Mouse (Mus musculus): ENCODE measurements at regions not wholly inside any gene's neighbourhood (a gene's known extent, or its start where the extent isn't known, plus 50 kb on each side); places are given as distances from the start of the nearest gene placed in this dataset.

DNA sequence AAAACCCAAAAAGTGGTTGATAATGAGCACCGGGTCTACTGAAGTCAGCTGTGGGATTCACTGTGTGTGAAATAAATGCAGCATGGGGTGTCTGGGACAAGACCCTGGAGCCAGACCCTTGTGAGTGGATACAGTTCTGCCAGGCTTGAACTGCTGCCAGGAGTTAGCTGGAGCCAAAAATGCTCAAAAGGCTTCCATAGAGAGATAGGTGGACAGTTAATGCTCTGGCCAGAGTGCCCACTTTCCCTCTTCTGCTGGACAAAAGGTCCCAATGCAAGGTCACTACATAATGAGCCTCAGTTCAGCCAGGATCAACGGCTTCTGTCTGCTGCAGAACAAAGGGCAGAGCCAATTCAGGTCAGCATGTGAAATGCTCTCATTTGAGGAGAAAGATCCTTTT is 73.2 kb upstream of the Ercc6l2 start:
- H3K27ac ChIP-seq (ENCODE audit: insufficient read depth, low read length) = no peak overlapping the region
- no peak for TF ChIP-seq CTCF (IDR thresholded peaks at IDR 0.05; ENCODE audit: borderline replicate concordance, insufficient read depth, low read length)
- TF ChIP-seq POLR2A (IDR thresholded peaks at IDR 0.05; ENCODE audit: low read depth, low read length) = no peak
- H3K4me1 ChIP-seq (ENCODE audit: control insufficient read depth, insufficient read depth, low read length) = peaks cover 4% of the 10 kb centered on the region
- H3K4me3 ChIP-seq (ENCODE audit: insufficient read depth, low read length) = no peak overlapping the region

DNA sequence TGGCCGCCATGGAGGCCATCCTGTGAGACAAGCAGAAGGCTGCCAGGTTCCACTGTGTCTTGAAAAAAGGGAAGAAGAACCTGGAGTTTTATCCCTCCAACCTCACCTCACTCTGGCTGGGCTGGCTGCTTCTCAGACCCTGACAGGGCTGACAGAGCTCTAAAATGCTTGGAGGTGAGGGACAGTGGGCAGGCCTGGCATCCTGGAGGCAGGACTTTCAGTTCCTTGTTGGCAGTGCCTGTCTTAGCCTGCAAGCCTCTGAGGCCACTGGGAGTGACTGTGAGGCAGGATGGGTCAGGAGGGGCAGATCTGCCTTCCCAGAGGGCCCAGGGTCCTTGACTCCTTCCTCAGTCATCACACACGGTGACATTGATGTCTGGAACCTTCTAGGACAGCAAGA is 66.3 kb upstream of the Ercc6l2 start:
- H3K4me1 ChIP-seq (ENCODE audit: control insufficient read depth, insufficient read depth, low read length) = peaks cover 10% of the 10 kb centered on the region
- H3K27ac ChIP-seq (ENCODE audit: insufficient read depth, low read length) = peak overlapping the region; percentile 34; the same call in 1 of the 2 replicates
- TF ChIP-seq POLR2A (IDR thresholded peaks at IDR 0.05; ENCODE audit: low read depth, low read length) (no peak), CTCF (IDR thresholded peaks at IDR 0.05; ENCODE audit: borderline replicate concordance, insufficient read depth, low read length) (no peak)
- no peak overlapping the region for H3K4me3 ChIP-seq (ENCODE audit: insufficient read depth, low read length)

- TF ChIP-seq POLR2A (IDR thresholded peaks at IDR 0.05; ENCODE audit: low read depth, low read length) (no peak), CTCF (IDR thresholded peaks at IDR 0.05; ENCODE audit: borderline replicate concordance, insufficient read depth, low read length) (no peak)
- H3K27ac ChIP-seq (ENCODE audit: insufficient read depth, low read length) = peak overlapping the region; percentile 99
- H3K4me1 ChIP-seq (ENCODE audit: control insufficient read depth, insufficient read depth, low read length) = peaks cover 10% of the 10 kb centered on the region
- H3K4me3 ChIP-seq (ENCODE audit: insufficient read depth, low read length) = no peak overlapping the region
Measured at GRCm38 (mm10) chr13:63749997-63750396, 65.0 kb upstream of the Ercc6l2 start.

GRCm38 (mm10) chr13:63751196-63751595 is 63.8 kb upstream of the Ercc6l2 start:
- Histone ChIP-seq H3K4me3 (ENCODE audit: insufficient read depth, low read length) (no peak overlapping the region), H3K4me1 (ENCODE audit: control insufficient read depth, insufficient read depth, low read length) (peaks cover 10% of the 10 kb centered on the region), H3K27ac (ENCODE audit: insufficient read depth, low read length) (no peak overlapping the region)
- TF ChIP-seq POLR2A (IDR thresholded peaks at IDR 0.05; ENCODE audit: low read depth, low read length) (no peak), CTCF (IDR thresholded peaks at IDR 0.05; ENCODE audit: borderline replicate concordance, insufficient read depth, low read length) (no peak)

DNA sequence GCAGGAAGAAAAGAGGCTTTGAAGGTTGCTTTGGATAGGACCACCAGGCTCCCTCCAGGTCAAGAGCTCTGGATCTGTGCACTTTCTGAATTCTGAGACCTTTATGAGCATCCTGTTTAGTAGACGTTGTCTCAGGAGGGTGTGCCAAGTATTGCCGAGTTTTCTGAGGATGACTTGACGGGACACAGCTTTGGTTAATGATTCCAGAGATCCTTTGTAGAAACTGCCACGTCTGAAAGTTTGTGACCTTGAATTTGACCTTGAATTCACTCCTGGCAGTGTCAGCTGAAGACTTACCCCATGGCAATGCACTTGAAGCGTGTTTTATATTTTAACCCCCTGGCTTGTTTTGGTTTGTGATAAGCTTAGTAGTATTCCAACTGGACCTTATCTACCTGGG is 58.0 kb upstream of the Ercc6l2 start:
- no peak overlapping the region for H3K4me3 ChIP-seq (ENCODE audit: insufficient read depth, low read length)
- TF ChIP-seq CTCF (IDR thresholded peaks at IDR 0.05; ENCODE audit: borderline replicate concordance, insufficient read depth, low read length) (no peak), POLR2A (IDR thresholded peaks at IDR 0.05; ENCODE audit: low read depth, low read length) (no peak)
- H3K4me1 ChIP-seq (ENCODE audit: control insufficient read depth, insufficient read depth, low read length) = no peaks in the 10 kb centered on the region
- H3K27ac ChIP-seq (ENCODE audit: insufficient read depth, low read length) = no peak overlapping the region

DNA sequence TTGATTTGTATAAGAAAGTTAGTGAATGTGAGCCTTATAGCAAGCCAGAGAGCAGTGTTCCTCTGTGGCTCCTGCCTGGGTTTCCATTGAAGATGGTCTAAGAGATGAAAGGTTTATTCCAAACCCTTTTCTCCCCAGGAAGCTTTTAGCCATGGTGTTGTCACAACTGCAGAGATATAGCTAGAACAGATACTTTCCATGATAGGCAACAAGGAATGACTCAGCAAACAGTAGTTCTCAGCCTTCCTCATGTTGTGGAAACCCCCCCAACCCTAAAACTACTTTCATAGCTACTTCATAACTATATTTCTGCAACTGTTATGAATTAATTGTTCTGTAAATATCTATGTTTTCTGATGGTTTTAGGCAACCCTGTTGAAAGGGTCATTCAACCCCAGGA is 53.5 kb upstream of the Ercc6l2 start:
- H3K27ac ChIP-seq (ENCODE audit: insufficient read depth, low read length) = no peak overlapping the region
- no peak for TF ChIP-seq POLR2A (IDR thresholded peaks at IDR 0.05; ENCODE audit: low read depth, low read length)
- no peak for TF ChIP-seq CTCF (IDR thresholded peaks at IDR 0.05; ENCODE audit: borderline replicate concordance, insufficient read depth, low read length)
- no peak overlapping the region for H3K4me3 ChIP-seq (ENCODE audit: insufficient read depth, low read length)
- H3K4me1 ChIP-seq (ENCODE audit: control insufficient read depth, insufficient read depth, low read length) = no peaks in the 10 kb centered on the region

Measured in embryonic fibroblast, embryonic 13.5 days (primary cell).